Mouse (Mus musculus) G1E (cell line): ENCODE measurements around the gene Slc38a3.

Experiments
- CTCF ChIP-seq: IDR thresholded peaks from 2 replicates; pipeline ENCODE4 v1.5.1; 2012; ENCODE audit warnings: low read depth, low read length, inconsistent platforms, mixed read lengths
- GATA2 ChIP-seq: IDR thresholded peaks from 2 replicates; pipeline ENCODE4 v1.6.1; 2012; ENCODE audit warnings: low read depth, low read length, inconsistent platforms, borderline replicate concordance
- POLR2AphosphoS5 ChIP-seq: IDR thresholded peaks from 2 replicates; pipeline ENCODE4 v1.6.1; 2012; ENCODE audit warnings: low read depth, low read length, inconsistent platforms; ENCODE audit not compliant: insufficient replicate concordance

GRCm38 (mm10) chr9:107658096-107658495 is 11.2 kb downstream of the Slc38a3 start:
- TF ChIP-seq CTCF (no peak), GATA2 (no peak), POLR2AphosphoS5 (no peak)
